Mouse (Mus musculus): ENCODE data around the gene Plxnb1. TPM values are rescaled to one million over a fixed set of nuclear protein-coding genes. Genes with fewer than 3 reads are reported as not detected.

The Plxnb1 gene
- polyA plus RNA-seq, 1 experiment, result not detected

DNA sequence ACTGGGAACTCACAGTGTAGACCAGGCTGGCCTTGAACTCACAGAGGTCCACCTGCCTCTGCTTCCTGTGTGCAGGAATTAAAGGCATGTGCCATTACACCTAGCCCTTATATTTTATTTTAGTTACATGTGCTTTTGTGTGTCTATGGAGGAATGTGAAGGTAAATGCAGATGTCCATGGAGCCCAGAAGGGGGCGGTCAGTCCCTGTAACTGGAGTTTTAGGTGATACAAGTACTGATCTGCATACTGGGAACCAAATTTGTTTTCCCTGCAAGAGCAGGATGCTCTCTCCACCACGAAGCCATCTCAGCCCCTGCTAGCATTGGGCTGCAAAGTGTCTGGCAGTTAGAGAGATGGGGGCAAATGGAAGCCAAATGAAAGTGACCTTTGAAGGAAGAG lies 10.3 kb upstream of the Plxnb1 start:
- Histone ChIP-seq H3K4me3 (ENCODE audit: insufficient read depth, low read depth, low read length) (no peak overlapping the region), H3K27ac (ENCODE audit: insufficient read depth, low read depth, low read length) (no peak overlapping the region), H3K4me1 (ENCODE audit: control insufficient read depth, insufficient read depth, low read length) (peaks cover 3% of the 10 kb centered on the region)
- WGBS, result 7% methylated on average over 2 of the region's 2 CpGs
- TF ChIP-seq CTCF (IDR thresholded peaks at IDR 0.05; ENCODE audit: insufficient read depth, low read depth, low read length), result no peak
- no peak for TF ChIP-seq POLR2A (IDR thresholded peaks at IDR 0.05; ENCODE audit: insufficient read depth, low read depth, low read length)

DNA sequence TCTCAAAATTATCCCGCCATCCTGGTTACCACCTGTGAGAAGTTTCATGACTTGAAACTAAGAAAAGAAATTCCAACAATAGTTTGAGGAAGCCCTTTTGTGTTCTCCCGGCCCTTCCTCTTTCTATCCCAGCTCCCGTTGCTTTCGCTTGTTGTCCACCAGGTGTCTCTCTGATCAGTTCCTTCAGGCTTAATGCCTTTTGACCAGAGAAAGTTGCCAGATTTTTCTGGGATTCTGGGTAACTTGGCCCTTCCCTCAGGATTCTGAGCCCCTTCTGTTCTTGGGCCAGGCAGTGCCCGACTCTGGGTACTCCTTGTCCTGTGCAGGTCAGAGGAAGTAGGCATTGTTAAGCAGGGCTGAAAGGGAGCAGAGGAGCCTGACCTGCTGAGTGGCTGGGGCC lies 7.2 kb upstream of the Plxnb1 start:
- Histone ChIP-seq H3K27ac (ENCODE audit: insufficient read depth, low read depth, low read length) (no peak overlapping the region), H3K4me1 (ENCODE audit: control insufficient read depth, insufficient read depth, low read length) (peaks cover 2% of the 10 kb centered on the region), H3K4me3 (ENCODE audit: insufficient read depth, low read depth, low read length) (no peak overlapping the region)
- WGBS, result 5% methylated on average over 5 of the region's 5 CpGs
- TF ChIP-seq POLR2A (IDR thresholded peaks at IDR 0.05; ENCODE audit: insufficient read depth, low read depth, low read length) (no peak), CTCF (IDR thresholded peaks at IDR 0.05; ENCODE audit: insufficient read depth, low read depth, low read length) (no peak)

DNA sequence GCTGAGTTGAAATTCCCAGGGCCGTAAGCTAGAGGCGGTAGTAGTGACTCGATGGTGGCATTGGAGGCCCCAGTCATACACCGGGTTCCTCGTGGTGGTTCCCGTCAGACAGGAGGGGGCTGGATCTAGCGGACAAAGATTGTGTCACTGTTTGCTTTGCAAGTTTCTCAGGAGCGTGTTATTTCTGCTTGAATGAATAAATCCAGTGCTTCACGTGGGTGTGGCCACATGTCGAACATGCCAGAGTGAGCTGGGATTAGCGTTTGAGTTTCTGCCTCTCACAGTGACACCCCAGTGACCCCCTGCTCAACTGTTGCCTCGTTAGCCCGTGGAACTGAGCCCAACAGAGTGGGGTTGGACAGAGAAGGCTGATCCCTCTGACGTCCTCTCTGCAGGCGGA lies 4.7 kb upstream of the Plxnb1 start:
- Histone ChIP-seq H3K4me3 (ENCODE audit: insufficient read depth, low read depth, low read length) (no peak overlapping the region), H3K27ac (ENCODE audit: insufficient read depth, low read depth, low read length) (no peak overlapping the region), H3K4me1 (ENCODE audit: control insufficient read depth, insufficient read depth, low read length) (peaks cover 11% of the 10 kb centered on the region)
- TF ChIP-seq CTCF (IDR thresholded peaks at IDR 0.05; ENCODE audit: insufficient read depth, low read depth, low read length), result no peak
- no peak for TF ChIP-seq POLR2A (IDR thresholded peaks at IDR 0.05; ENCODE audit: insufficient read depth, low read depth, low read length)
- 35% methylated on average over 15 of the region's 15 CpGs for WGBS

DNA sequence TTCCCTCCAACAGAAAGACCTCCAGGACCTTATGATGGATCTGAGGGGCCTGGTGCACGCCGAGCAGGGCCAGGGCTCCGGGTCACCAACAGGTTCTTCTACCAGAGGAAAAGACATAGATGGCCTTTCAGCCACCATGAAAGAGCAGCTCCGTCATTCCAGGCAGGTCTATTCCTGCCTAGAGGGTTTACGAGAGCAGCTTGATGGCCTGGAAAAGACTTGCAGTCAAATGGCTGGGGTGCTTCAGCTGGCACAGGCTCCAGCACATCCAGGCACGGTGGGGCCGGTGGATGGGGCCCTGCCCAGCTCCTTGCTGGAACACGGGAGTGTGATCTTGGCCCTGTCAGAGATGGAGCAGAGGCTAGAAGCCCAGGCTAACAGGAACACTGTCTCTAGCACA lies 3.4 kb upstream of the Plxnb1 start:
- peaks cover 20% of the 10 kb centered on the region for H3K4me1 ChIP-seq (ENCODE audit: control insufficient read depth, insufficient read depth, low read length)
- TF ChIP-seq CTCF (IDR thresholded peaks at IDR 0.05; ENCODE audit: insufficient read depth, low read depth, low read length) (no peak), POLR2A (IDR thresholded peaks at IDR 0.05; ENCODE audit: insufficient read depth, low read depth, low read length) (no peak)
- H3K27ac ChIP-seq (ENCODE audit: insufficient read depth, low read depth, low read length), result no peak overlapping the region
- WGBS, result 91% methylated on average over 8 of the region's 8 CpGs
- H3K4me3 ChIP-seq (ENCODE audit: insufficient read depth, low read depth, low read length), result no peak overlapping the region

DNA sequence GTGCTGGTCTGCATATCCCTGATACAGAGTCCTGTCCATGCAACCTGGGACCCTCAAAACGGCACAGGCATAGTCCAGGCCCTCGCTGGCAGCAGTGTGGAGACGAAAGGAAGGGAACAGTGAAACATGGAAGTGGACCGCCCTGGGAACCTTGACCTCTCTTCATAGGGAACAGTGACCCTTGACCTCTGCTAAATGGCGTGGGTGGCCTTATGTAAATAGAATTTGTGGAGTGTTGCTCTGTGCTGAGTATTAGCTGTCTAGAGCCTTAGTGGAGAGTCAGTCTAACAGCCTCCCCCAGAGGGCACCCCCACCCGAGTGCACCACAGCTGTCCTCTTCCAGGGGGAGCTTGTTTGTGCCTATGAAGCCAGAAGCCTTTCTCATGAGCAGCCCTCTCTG lies 2.4 kb upstream of the Plxnb1 start:
- Histone ChIP-seq H3K27ac (ENCODE audit: insufficient read depth, low read depth, low read length) (no peak overlapping the region), H3K4me3 (ENCODE audit: insufficient read depth, low read depth, low read length) (no peak overlapping the region), H3K4me1 (ENCODE audit: control insufficient read depth, insufficient read depth, low read length) (peaks cover 25% of the 10 kb centered on the region)
- WGBS, result 75% methylated on average over 6 of the region's 6 CpGs
- TF ChIP-seq POLR2A (IDR thresholded peaks at IDR 0.05; ENCODE audit: insufficient read depth, low read depth, low read length) (no peak), CTCF (IDR thresholded peaks at IDR 0.05; ENCODE audit: insufficient read depth, low read depth, low read length) (no peak)

DNA sequence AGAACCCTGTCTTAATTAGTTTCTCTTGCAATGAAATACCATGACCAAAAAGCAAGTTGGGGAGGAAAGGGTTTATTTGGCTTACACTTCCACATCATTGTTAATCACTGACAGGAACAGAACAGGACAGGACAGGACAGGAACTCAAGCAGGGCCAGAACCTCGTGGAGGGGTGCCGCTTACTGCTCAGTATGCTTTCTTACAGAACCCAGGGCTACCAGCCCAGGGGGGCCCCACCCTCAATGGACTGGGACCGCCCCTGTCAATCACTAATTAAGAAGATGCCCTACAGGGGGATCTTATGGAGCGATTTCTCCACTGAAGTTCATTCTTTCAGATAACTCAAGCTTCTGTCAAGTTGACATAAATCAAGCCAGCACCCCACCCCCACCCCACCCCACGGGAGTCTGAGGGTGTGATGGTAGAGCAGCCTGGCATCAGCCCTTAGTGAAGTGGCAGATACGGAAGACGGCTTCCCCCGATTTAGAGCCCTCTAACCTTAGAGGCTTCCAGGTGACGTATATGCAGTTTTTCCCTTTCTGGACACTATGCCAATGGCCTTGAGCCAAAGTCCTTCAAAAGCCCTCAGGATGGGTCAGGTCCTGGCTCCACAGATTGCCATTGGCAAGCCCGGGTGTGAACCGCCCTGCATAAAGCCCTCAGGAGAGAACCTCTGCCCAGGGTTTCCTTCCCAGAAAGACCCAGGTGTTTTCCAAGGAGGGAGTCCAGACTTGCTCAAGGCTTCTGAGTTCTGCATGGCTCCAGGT lies 1.2 kb upstream of the Plxnb1 start:
- WGBS, result 43% methylated on average over 11 of the region's 11 CpGs
- no peak overlapping the region for H3K27ac ChIP-seq (ENCODE audit: insufficient read depth, low read depth, low read length)
- no peak overlapping the region for H3K4me3 ChIP-seq (ENCODE audit: insufficient read depth, low read depth, low read length)

DNA sequence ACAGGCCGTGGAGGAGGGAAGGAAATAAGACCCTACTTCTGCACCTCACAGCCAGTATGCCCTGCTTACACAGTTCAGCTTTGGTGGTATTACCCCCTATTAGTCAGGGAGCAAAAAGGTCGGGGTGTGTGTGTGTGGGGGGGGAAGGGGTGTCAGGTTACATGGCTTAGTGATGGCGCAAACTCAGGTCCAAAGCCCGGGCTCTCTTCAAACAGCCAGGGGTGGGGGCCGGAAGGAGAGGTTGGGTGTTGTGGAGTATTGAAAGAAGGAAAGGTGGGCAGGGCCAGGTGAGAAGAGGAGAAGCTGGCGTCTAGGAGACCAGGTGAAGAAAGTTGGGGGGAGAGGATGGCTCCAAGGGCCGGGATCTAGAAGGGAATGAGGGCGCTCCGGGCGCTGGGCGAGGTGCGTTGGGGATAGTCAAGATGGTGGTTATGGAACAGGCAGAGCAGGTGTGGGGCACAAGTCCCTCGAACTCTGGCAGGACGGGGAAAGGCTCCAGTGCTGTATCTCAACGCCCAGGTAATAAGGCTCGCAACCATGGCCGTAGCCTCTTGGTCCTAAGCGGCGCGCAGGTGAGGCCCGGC lies 544 bp upstream of the Plxnb1 start:
- Histone ChIP-seq H3K27ac (ENCODE audit: insufficient read depth, low read depth, low read length) (peak overlapping the region; percentile 81; the same call in 1 of the 2 replicates), H3K4me1 (ENCODE audit: control insufficient read depth, insufficient read depth, low read length) (peaks cover 35% of the 10 kb centered on the region), H3K4me3 (ENCODE audit: insufficient read depth, low read depth, low read length) (peak overlapping the region; percentile 90)
- TF ChIP-seq CTCF (IDR thresholded peaks at IDR 0.05; ENCODE audit: insufficient read depth, low read depth, low read length) (no peak), POLR2A (IDR thresholded peaks at IDR 0.05; ENCODE audit: insufficient read depth, low read depth, low read length) (no peak)
- WGBS, result 9% methylated on average over 21 of the region's 21 CpGs

More for the DNA sequence above, 1.2 kb upstream of the Plxnb1 start:
- H3K4me1 ChIP-seq (ENCODE audit: control insufficient read depth, insufficient read depth, low read length), result peaks cover 32% of the 10 kb centered on the region
- TF ChIP-seq POLR2A (IDR thresholded peaks at IDR 0.05; ENCODE audit: insufficient read depth, low read depth, low read length) (no peak), CTCF (IDR thresholded peaks at IDR 0.05; ENCODE audit: insufficient read depth, low read depth, low read length) (no peak)

DNA sequence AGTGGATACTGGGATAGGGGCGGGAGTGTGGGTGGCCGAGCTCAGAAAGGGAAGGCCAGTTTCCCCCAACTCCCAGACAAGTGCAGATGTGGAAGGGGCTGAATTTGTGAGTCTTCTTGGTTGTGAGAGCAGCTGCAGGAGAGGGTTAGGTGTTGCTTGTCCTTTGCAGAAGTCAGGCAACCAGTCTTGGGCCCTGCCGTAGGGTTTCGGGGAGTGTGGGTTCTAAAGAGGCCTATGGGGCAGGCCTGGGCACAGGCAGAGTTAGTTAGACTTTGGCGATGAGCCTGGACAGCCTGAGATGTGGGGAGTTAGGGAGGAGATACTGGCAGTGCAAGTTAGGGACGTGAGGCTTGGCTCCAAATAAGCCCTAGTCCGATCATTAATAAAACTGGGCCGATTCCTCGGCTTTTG lies 1.1 kb downstream of the Plxnb1 start:
- H3K4me3 ChIP-seq (ENCODE audit: insufficient read depth, low read depth, low read length), result peak overlapping the region; percentile 90
- WGBS, result 25% methylated on average over 9 of the region's 9 CpGs
- peak overlapping the region; percentile 93 for H3K27ac ChIP-seq (ENCODE audit: insufficient read depth, low read depth, low read length)
- H3K4me1 ChIP-seq (ENCODE audit: control insufficient read depth, insufficient read depth, low read length), result peaks cover 35% of the 10 kb centered on the region
- TF ChIP-seq POLR2A (IDR thresholded peaks at IDR 0.05; ENCODE audit: insufficient read depth, low read depth, low read length) (no peak), CTCF (IDR thresholded peaks at IDR 0.05; ENCODE audit: insufficient read depth, low read depth, low read length) (no peak)

DNA sequence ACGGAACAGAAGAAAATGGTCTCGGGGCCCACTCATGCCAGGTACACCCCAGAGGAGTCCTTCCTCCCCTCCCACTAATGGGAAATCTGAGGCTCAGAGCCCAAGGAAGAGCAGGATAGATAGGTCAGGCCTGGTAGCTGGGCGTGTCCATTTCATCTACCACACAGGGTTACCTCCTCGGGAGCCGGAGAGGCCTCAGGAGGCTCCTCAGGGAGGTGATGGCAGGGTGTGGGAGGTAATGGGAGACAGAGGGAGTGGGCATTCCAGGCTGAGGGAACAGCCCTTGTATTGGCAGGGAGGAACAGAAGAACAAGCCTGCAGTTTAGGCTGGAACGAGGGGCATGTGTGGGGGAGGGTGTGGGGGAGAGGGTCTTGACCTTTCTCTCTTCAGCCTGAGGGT lies 1.7 kb downstream of the Plxnb1 start:
- peak overlapping the region; percentile 93 for H3K27ac ChIP-seq (ENCODE audit: insufficient read depth, low read depth, low read length)
- no peak for TF ChIP-seq CTCF (IDR thresholded peaks at IDR 0.05; ENCODE audit: insufficient read depth, low read depth, low read length)
- no peak for TF ChIP-seq POLR2A (IDR thresholded peaks at IDR 0.05; ENCODE audit: insufficient read depth, low read depth, low read length)
- peaks cover 35% of the 10 kb centered on the region for H3K4me1 ChIP-seq (ENCODE audit: control insufficient read depth, insufficient read depth, low read length)
- WGBS, result 39% methylated on average over 6 of the region's 6 CpGs
- H3K4me3 ChIP-seq (ENCODE audit: insufficient read depth, low read depth, low read length), result peak overlapping the region; percentile 90; the same call in 1 of the 2 replicates
